Mouse (Mus musculus): ENCODE results near the gene Tsg101.
"Not testable (repeated sequence)": the region's sequence is repeated elsewhere in the genome, so short reads cannot be mapped to it uniquely, and the experiment has no call there.

The Tsg101 gene

GRCm38 (mm10) chr7:46919551-46920176 lies at the start of gene Tsg101:
Gene Tsg101, minus strand, starts transcription at chr7:46919969.
- peak; percentile 88 for DNase-seq (ENCODE audit: low spot score)

GRCm38 (mm10) chr7:46964070-46964469 lies 44.3 kb upstream of the Tsg101 start:
- DNase-seq (ENCODE audit: low spot score), result no peak

- peak; percentile 64 for DNase-seq (ENCODE audit: low spot score)
Measured at GRCm38 (mm10) chr7:46962806-46963618, 43.2 kb upstream of the Tsg101 start.

- DNase-seq (ENCODE audit: low spot score), result no peak
Measured at GRCm38 (mm10) chr7:46962132-46962531, 42.4 kb upstream of the Tsg101 start.

- DNase-seq (ENCODE audit: low spot score), result no peak
Measured at GRCm38 (mm10) chr7:46960991-46961390, 41.2 kb upstream of the Tsg101 start.

DNA sequence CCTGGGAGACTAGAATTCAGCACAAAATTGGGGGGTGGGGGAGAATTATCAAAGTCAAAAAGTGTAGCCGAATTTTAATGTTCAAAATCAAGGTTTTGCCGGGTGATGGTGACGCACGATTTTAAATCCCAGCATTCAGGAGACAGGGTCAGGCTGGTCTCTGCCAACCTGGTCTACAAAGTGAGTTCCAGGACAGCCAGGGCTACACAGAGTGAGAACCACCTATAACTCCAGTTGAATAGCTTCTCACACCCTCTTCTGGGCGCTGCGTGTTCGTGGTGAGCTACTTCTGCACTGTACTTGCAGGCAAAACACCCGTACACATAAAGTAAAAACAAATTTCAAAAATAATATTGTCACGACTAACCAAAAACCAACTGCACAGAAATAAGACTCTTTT lies 39.1 kb upstream of the Tsg101 start:
- DNase-seq (ENCODE audit: low spot score), result no peak

DNA sequence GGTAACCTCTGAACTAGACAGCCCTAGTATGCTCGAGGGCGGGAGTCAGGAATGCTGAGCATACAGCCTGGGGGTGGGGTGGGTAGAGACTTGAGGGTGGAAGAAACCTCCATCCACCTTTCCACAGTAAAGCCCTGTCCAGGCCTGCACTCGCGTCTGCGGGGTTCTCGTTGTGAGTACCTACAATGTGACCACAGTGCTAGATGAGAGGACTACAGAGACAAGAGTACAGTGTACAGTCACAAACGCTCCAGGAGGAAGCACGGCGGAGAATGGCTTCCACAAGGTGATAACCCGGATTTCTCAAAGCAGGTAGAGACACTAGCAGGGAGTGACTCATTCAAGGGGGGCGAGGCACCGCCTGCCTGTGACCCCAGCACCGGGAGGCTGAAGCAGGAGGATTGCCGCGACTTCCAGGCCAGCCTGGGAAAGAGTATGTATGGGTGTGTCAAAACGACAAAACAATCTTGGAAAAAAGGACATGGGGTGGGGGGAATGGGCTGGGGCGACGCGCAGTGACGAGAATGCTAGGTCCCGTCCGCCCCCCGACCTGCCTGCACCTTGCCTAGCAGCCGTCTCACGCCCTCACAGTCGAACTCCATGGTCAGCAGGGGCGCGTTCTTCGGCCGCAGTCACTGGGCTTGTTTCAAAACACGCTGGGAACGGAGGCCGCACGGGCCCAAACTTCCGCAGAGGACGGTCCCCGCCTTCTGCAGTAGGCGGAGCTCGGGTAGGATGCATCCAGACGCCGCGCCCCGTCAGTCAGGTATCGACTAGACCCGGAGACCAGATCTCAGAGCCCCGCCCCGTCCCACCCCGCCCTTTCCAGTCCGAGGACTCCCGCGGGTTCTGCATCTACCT lies 38.3 kb upstream of the Tsg101 start, which contains the start of gene Uevld:
TSS of gene Uevld (minus strand) at position 697 of the 861 bp plus-strand sequence.
- peak; percentile 91 for DNase-seq (ENCODE audit: low spot score)

DNA sequence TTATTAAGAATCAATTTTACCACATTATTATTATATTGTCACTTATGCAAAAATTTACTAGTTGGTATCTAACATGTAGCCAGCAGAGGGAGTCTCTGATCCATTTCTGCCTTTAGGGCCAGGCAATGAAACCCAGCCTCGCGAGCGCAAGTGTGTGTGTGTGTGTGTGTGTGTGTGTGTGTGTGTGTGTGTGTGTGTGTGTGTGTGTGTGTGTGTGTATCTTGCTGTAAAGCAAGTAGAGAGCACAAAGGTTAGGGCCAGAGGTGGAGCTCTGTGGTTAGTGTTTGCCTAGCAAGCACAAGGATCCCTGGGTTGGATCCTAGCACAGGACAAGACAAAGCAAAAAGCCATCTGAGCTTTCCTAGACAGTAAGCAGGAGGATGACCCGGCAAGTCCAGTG lies 16.1 kb upstream of the Tsg101 start:
- peak; percentile 15 for DNase-seq (ENCODE audit: low spot score)

DNA sequence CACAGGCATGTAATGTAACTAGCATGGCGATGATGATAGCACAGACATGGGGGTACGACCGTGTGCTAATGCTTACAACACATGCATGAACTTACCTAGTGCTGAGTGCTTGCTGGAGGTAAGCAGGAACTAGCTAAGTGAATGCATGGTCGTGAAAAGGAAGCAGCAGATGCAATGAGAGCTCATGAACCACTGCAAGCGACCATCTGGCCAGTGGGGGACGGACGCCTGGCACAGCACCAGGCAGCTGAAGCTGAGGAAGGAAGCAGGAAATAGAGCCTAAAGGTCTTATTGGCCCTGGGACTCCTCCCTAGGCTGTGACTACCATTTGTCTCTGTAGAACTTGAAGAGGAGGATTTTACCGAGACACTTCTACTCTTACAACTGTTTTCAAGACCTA lies 15.0 kb upstream of the Tsg101 start:
- no peak for DNase-seq (ENCODE audit: low spot score)

- DNase-seq (ENCODE audit: low spot score), result no peak
Measured at GRCm38 (mm10) chr7:46931370-46931769, 11.6 kb upstream of the Tsg101 start.

- no peak for DNase-seq (ENCODE audit: low spot score)
Measured at GRCm38 (mm10) chr7:46928291-46928690, 8.5 kb upstream of the Tsg101 start.

DNA sequence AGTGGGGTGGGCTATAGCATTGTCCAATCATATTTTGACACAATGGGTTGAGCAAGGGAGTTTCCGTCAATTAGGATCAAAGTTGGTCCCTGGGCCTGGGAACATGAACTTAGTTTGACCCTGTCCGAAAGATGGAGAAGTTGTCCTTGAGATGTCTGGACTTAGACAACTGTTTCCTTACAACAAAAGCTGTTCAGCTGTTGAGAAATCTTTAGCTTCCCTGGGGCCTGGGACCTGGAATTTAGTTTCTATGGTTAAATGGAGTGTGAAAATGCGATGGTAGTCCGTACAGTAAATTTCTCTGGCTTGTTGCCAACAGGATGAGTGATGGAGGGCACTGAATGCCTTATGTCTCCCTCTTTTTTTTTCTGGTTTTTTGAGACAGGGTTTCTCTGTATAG lies 2.3 kb upstream of the Tsg101 start:
- no peak for DNase-seq (ENCODE audit: low spot score)

DNA sequence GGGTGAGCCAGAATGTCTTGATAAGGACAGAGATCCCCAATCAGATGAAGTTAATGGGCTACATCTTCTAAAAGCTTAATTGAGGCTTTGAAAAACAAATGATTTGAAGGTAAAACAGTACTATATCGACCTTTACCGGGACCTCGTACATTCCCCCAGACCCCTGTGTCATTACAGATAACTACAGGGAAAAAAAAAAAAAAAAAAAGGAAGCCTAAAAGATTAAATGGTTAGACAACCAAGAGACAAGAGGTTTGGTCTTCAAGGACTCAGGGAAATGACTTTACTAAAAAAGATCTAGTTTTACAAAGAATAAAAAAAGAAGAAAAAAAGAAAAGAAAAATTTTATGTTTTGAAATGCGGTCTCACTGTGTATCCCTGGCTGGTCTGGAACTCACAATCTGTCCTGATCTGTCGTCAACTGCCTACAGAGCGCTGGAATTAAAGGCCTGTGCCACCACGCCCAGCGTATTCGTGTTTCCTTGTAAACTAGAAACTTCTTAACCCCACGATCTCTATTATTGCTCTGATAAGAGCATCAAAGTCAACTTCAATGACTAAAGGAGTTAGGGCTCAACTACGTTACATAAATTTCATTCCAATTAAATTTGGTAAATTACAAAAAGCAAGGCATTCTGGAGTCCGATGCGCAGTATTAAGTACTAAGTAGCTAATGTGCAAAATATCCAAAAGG lies 944 bp downstream of the Tsg101 start:
- DNase-seq (ENCODE audit: low spot score), result no peak

GRCm38 (mm10) chr7:46916376-46916775 lies 3.4 kb downstream of the Tsg101 start:
- DNase-seq (ENCODE audit: low spot score), result no peak

GRCm38 (mm10) chr7:46911250-46911649 lies 8.5 kb downstream of the Tsg101 start:
- no peak for DNase-seq (ENCODE audit: low spot score)

- DNase-seq (ENCODE audit: low spot score), result no peak
Measured at GRCm38 (mm10) chr7:46899343-46899742, 20.4 kb downstream of the Tsg101 start.

- DNase-seq (ENCODE audit: low spot score), result no peak
Measured at GRCm38 (mm10) chr7:46895511-46895910, 24.3 kb downstream of the Tsg101 start.

GRCm38 (mm10) chr7:46883304-46883703 lies 36.5 kb downstream of the Tsg101 start:
- no peak for DNase-seq (ENCODE audit: low spot score)

GRCm38 (mm10) chr7:46881941-46882340 lies 37.8 kb downstream of the Tsg101 start:
- DNase-seq (ENCODE audit: low spot score), result not testable (repeated sequence)

- no peak for DNase-seq (ENCODE audit: low spot score)
Measured at GRCm38 (mm10) chr7:46880992-46881391, 38.8 kb downstream of the Tsg101 start.

DNA sequence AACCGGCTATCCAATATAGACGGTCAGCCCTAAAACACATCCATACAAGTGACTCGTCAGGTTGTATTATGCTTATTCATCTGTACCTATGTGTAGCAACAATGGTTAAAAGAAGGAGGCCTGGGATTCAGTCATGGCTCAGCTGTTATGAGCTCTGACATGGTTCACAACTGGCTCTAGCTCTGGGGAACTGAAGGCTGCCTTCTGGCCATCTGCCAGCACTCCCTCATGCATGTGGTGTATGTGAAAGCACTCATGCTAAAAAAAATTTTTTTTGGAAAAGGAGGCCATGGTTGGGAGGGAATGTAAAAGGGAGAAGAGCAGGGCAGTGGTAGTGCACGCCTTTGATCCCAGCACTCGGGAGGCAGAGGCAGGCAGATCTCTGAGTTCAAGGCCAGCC lies 39.9 kb downstream of the Tsg101 start:
- no peak for DNase-seq (ENCODE audit: low spot score)

GRCm38 (mm10) chr7:46877255-46877654 lies 42.5 kb downstream of the Tsg101 start:
- no peak for DNase-seq (ENCODE audit: low spot score)

Measured in ovary, postnatal 14 days (tissue).